Mouse (Mus musculus) hindlimb bud, embryonic 11.5 days (tissue): ENCODE results near the gene Pde1a.

Experiments
- DNase-seq: peaks from one replicate; pipeline ENCODE4 v3.0.0-alpha.2; 2012; ENCODE audit warnings: low read depth, low spot score; ENCODE audit errors: extremely low spot score

The Pde1a gene

DNA sequence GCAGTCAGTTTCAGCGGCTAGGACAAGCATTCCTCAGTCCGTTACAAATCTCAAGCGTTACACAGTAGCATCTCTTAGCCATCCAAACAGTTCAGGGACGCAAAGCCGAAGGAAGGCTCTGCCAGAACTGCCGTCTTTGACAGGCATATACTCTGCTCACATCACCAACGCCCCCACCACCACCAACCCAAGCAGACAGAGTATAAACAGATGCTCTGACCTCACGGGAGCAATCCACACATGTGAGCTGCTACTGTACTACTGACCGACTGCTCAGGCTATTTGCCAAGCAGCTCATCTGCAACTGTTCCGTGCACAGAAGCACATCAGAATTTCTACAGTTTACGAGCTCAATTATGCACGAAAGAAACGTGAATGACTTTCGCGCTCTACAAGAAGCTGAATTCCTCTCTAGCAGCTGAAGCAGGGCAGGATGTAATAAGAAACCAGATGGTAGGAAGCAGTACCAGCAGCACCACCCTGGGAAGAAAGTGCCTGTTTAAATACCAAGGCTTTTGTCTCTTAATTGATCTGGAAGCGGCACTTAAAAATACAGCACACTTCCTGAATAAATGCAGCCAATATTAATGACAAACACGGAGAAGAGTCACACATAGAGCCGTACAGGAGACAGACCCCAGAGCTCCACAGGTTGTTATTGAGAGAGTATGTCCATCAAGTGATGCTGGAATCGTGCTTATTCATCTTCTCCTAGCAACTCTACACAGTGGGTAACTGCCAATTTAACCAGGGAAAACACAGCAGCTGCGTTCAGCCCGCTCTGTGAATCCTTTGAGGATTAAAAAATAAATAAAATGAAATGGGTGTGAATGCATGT, at the start of gene Pde1a:
Pde1a (minus strand) TSS at position 598 of the 838 bp plus-strand sequence.
- DNase-seq, result peak; percentile 71

DNA sequence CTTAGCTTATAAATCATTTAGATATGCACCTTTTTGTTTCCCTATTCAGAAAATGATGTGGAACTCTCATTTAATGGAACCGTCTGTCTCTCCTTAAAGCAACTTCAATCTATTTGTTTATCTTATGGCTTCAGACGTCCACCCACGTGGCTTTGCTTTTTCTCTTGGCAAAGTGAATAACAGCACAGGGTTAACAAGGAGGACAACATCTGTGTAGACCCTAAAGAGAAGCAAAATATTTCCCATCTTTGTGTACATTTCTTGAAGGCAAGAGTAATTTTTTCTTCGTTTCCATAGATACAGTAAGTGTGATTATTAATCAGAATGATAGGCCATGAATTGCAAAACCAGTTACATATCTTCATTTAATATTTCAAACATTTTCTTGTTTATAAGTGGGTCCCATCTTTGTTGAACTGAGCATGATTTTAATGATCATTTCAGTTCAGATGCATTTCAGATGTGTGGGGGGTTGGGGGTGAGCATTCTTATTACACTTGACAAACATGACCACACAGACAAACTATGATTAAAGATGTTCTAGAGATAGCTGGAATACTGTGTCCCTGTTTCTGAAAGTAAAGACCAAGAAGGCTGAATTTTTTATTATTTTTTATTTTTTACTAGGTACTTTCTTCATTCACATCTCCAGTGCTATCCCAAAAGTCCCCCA, 49.5 kb upstream of the Pde1a start:
- DNase-seq, result no peak

DNA sequence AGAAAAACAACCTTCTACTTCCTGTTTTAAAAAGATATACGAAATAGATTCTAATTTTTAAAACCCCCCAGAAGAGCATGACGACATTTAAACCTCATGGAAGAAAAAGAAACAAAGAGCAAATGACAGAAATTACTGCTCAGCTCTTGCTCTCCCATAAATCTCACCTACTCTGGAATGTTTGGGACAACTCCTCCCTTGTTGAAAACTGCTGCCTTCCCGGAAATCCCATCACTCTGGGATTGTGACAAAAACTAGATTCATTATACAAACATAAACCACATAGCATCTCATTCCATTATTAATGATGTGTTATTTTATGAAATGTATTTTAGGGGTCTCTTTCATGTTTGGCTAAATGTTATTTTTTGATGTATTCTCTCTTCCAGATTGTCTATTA, 48.9 kb upstream of the Pde1a start:
- DNase-seq, result no peak

DNA sequence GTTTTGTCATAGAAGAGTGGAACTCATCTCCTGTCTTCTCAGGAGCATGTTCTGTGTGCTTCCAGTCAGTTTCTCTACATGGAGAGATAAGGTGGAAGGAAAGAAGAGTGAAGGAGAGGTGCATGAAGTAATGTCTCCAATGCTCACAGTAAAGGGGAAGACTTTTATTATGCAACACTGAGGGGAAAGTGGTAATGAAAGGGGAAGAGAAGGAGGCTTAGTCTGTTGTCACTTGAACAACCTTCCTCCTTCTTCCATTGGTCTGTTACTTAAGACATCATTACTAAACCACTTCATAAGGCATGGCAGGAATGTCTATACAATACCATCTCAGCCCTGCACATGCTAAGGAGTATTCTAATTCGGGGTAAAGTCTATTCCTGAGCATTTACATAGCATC, 38.8 kb upstream of the Pde1a start:
- DNase-seq, result no peak

DNA sequence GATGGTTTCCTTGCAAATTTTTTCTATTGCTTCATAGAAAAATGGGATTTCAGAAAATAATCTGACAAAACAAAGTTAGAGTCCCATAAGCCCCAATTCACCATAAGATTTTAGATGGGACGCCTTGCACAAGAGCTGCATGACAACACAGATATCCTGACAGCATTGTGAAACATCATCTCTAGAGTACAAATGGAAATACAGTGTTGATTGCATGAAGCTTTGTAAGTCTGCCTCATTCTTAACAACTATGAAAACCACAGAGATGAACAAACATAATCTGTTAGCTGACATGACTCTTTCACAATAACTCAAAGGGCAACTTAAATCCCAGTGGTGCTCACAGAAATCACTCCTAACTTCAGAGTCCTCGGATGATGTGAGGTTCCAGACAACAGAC, 29.5 kb upstream of the Pde1a start:
- no peak for DNase-seq

DNA sequence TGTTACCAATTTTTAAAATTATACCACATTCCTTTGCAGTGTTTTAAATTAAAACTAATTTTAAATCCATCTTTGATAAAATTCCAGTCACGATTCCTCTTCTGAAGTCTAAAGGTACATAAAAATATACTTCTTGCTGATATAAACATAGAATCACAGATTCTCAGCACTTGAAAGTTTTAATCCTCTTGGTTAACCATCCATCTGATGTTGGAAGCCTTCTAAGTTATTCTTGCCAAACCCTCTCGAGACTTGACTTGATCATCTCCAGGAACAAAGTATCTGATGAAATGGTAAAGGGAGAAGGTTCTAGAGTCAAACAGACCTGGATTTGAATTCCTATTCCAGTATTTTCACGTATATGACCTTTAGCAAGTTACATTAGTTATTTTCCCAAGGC, 28.9 kb upstream of the Pde1a start:
- no peak for DNase-seq

DNA sequence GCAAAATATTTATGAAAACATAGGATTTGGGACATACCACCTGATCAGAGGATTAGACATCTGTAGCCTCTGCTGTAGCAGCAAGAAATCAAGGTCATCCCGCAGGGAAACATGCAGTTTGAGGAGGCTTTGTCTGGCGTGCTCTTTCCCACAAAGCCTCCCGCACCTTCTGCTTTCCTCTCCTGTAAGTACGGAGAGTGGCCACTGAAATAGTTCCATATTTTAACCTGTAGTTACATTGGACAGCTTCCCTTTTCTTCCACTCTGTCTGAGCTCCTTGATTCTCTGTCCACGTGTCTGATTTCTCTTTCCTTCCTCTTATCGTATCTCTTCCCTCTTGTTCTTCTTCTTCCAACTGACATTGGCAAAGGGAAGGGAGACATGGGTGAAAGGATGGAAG, 20.8 kb upstream of the Pde1a start:
- no peak for DNase-seq

DNA sequence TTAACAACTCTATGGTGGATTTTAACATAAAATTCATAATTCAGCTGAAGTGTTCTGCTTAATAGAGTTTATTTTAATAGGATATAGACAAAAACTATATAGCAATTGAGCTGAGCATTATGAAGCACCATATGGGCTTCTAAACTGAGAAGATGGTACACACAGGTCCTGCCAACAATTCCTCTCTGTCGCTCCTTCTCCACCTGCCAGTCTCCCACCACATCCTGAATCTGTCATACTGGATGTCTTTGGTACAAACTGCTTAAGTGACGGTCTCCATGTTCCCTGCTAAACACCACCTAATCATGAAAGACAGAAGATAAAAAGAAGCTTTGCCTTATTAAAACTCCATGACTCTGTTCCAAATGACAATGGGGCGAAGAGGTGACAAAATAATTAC, 20.1 kb upstream of the Pde1a start:
- DNase-seq, result no peak

DNA sequence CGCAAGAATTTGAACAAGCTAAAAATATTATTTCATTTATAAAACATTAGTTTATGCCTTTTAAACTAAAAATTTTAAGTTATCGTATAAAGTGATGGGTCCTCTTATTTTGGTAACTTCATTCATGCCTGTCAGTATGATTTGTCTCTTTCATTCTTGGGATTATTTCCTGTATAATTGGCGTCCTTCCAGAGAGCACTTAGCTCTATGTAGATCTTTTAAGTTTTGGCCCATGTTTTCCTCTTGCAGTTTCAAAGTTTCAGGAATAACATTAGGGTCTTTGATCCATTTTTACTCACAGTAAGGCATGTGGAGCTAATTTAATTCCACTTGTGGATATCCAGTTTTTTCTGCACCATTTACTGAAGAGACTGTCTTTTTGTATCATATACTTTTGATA, 5.8 kb upstream of the Pde1a start:
- DNase-seq, result no peak

DNA sequence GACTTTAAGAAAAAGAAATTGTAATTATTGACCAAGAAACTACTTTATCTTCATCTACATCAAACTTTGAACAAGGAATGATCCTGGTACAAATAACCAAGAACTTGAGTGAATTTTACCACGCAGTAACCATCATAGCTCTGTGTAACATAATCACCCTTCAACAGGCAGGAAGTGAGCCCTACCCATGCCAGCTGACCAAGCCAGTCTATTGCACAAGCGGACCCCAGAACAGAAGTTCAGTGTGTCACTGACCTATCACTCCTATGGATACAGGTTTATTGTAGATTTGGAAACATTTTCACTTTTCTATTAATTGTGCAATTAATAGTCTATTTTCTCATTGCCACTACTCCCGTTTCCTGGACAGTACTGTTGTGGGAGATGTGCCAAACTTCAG, 3.4 kb upstream of the Pde1a start:
- DNase-seq, result no peak

DNA sequence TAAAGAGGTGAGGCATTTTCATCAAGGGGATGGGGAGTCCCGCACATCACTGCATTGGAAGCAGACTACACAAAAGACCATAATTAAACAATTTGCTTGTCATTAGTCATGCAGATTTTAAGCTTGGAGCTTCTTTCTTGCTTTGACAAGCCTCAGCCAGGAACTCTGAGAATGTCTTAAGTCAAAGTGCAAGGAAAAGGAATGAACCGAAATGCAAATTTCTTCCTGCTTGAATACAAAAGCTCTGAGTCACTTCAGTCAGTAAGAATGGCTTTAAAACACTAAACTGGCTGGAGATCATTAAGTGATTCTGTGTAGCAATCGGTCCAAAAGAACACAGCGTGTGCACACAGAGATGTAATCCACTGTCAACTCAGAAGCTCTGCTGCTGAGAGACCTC, 2.6 kb downstream of the Pde1a start:
- no peak for DNase-seq

DNA sequence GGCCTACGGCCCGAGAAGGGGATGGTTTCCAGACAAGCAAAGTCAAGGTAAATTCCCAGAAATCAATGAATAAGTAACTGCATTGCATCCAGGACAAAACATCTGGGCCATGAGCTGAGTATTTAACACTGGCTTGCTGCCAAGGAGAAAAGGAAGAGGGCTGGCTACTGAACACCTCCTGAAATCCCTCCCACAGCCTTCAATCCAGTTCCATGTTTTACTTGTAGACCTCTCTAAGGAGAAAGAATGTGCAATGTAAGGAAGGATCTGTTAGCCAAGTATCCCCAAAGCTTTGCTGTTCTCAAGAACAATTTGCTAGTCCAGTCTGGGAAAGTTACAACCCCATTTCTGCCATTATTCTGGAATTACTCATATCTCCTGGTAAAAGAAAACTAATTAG, 42.4 kb downstream of the Pde1a start:
- no peak for DNase-seq

DNA sequence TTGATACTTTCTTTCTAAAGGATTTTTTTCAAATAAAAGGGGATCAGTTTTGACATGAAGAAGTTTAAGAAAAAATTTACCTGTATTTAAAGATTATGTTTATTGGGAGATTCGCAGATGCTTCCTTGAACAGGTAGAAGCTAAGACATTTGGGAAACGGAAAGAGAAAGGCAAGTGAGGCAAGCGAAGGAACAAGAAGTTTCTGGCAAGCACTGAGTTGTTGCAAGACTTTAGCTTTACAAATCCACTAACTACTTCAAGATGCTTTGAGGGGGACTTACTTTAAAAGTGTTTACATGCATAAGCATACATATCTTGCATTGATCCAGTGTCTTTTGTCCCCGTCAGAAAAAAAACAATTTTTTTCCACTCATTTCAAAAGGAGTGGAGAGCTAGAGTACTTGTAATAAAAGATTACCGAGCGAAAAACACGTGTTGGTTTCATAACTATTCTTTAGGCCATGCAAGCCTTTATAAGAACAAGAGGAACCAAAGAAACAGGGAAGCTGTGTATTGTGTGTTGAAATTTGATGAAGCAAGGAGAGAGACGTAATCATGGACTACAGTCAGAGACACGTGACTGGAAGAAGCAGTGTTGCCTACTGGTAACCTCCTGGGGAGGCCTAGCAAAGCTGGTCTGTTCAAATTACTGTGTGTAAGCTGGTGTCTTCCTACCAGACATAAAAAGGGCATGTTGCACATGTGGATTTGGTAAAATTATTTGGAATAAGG, 49.0 kb downstream of the Pde1a start:
- no peak for DNase-seq

DNA sequence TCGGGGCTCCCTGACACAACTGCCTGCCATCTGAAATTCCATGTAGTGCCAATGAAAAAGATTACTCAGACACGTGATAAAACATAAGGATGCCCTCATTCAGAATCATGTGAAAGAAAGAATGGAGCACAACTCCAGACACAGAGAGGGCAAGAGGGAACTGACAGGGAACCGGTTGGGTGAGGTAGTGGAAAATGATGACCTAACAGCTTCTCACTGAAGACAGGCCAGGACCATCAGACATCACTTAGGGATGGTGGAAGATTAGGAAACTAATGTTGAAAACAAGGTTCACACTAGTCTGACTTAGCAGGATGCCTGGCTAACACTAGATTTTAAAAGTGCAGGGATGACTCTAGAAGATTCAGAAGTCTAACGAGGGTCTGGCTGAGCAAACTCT, 49.6 kb downstream of the Pde1a start:
- no peak for DNase-seq

DNA sequence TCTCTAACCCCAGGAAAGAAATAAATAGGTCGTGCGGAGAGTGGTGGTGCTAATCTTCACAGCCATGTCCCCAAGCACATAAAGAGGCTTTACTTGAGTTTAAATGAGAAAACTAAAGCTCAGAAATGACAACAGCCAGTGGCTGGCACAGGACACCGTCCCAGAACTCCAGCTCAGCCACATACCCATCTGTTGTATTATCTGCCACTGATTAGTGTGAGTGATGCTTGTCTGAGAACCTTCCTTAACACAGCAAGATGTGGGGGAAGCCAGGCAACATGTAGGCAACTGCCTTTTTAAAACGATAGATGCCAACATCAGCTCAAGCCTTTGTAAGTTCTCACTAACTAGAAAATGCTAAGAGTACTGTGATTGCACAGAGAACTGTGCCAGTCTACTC, 52.9 kb downstream of the Pde1a start:
- no peak for DNase-seq

DNA sequence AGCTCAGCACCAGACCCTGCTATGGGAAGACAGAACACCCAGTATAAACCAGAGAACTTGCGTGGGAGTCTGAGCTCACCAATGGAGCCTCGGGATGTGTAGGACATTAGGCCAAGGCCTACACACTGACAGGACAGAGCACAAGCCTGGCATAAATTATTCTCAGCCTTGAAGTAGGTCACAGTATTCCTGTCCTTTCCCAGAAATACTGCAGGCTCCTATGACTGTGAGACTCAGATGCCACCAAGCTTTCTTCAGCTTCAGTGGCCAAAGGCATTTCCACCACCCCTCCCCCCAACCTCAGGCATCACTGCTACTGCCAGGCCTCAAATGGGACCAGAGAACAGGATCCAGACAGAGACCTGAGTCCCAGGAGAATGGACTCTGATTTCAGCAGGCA, 54.7 kb downstream of the Pde1a start:
- no peak for DNase-seq

DNA sequence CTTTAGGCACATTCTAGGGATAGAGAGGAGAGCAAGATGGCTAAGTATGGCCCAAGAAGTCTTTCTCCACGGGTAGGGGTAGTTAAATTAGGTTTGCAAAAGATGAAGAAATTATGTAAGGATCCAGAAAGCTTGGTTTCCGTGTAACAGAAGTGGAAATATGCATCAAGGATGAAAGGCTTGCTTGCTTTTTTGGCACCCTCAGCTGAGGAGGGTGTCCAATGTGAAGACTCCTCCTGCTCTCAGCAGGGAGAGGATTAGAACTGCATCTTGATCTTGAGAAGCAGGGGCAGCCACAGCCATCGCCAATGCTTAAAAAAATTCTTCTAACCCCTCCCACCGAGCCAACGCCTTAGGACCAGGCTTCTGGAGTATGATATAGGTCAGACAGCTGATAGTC, 55.2 kb downstream of the Pde1a start:
- DNase-seq, result no peak

DNA sequence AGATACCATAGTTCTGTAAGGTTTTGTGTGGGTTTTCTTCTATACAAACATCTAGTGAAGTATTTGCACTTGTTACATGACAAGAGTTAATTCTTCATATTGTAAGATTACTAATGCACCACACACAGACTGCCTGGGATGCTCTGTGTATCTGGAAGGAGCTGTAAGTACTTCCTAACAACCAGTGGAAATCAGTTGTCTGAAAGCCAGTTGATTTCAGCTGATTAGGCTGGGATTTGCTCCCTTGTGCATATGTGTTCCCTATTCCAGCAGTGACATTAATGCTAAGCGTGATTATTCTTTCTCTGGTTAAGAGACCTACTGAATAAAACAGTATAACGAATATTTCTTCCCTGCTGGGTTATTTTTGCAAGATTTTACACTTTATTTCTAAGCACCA, 55.8 kb downstream of the Pde1a start:
- DNase-seq, result no peak

DNA sequence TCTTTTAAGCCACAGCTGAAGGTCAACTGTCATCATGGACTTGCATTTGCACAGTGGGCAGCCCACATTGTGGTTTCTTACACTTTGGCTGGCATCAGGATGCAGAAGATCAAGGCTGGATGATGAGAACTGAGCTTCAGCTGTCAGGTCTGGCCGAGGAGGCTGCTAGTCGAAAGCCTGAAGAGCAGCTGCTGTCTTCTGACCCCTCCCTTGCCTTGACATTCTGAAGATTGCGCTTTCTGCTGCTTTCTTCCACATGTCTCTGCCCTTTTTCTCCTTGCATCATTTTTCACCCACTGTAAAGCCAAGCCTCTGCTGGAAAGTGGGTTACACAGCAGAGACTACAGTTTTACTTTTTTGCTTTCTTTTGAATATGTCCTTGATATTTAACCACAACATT, 59.5 kb downstream of the Pde1a start:
- no peak for DNase-seq

DNA sequence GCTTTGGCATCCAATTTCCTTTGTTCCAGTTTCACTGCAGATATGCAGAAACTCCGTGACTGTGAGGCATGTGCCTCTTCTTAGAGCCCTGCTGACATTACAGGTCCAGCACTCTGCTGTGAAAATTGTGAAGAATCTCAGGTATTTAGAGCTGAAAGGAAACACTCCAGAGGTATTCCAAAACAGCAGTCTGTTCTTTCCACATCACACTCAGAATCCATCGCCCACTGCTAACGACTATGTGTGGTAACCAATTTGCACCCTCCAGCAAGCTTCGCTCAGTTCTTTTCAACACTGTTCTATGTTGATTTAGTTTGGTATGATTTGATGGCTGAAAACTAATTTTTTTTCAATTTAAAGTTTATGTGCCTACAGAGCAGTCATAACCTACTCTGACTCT, 62.8 kb downstream of the Pde1a start:
- no peak for DNase-seq

DNA sequence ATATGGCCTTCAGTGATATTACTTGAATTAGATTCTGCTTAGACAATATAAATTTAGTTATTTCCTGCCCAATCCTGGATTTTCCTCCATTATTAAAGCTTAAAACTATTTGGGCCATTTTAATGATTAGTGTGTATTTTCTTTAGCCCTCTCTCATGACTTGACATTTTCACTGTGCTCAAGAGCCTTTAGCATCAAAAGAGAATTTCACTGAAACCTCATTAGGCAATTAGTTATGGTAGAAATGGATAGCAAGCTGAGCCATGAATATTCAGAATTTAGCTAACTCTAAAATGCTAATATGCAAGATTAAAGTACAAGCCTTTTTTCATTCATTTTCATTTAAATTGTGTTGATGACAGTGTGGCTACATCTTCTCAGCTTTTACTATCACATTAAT, 73.2 kb downstream of the Pde1a start:
- DNase-seq, result no peak

DNA sequence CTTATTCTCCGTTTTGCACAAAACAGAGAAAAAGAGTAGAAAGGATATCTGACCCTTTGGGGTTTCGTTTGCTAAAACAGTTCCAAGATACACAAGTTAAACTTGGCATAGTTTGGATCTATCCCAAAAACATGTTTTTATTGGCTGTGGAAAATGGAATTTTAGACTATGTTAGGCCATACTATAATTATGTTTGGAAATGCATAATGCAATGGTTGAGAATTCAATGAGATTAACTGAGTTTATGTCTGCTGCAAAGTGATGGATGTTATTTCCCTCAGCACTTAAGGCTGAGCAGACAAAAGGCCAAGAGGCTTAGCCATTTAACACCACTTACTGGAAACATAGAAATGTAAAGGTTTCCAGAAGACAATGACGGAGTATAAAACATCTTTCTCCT, 75.2 kb downstream of the Pde1a start:
- no peak for DNase-seq
